Mouse (Mus musculus) midbrain, embryonic 12.5 days (tissue): ENCODE data around the gene Epor. TPM values are rescaled to one million over a fixed set of nuclear protein-coding genes. Genes with fewer than 3 reads are reported as not detected.

Experiments used
- ATAC-seq: fragments of 200-750 bp; cut with Nextera tagmentation; 2 replicates; pipeline ENCODE4 v1.8.0; 2017; ENCODE audit warnings: low read depth, moderate TSS enrichment, moderate library complexity; ENCODE audit not compliant: low FRiP score
- H3K27ac ChIP-seq: fragments of 300-500 bp; sonication (generic); replicated peaks from 2 replicates; pipeline ENCODE4 v1.5.1; 2016; ENCODE audit warnings: mild to moderate bottlenecking
- H3K27me3 ChIP-seq: fragments of 300-500 bp; sonication (generic); 2 replicates; pipeline ENCODE4 v1.6.1; 2016; ENCODE audit warnings: mild to moderate bottlenecking
- H3K36me3 ChIP-seq: fragments of 300-500 bp; sonication (generic); 2 replicates; pipeline ENCODE4 v1.6.1; 2016
- H3K4me1 ChIP-seq: fragments of 300-500 bp; sonication (generic); 2 replicates; pipeline ENCODE4 v1.6.1; 2016
- H3K4me2 ChIP-seq: fragments of 300-500 bp; sonication (generic); replicated peaks from 2 replicates; pipeline ENCODE4 v1.6.1; 2016; ENCODE audit warnings: mild to moderate bottlenecking, moderate library complexity
- H3K4me3 ChIP-seq: fragments of 300-500 bp; sonication (generic); 2 replicates; pipeline ENCODE4 v1.5.1; 2016; ENCODE audit warnings: mild to moderate bottlenecking
- H3K9ac ChIP-seq: fragments of 300-500 bp; sonication (generic); replicated peaks from 2 replicates; pipeline ENCODE4 v1.6.1; 2016; ENCODE audit warnings: mild to moderate bottlenecking, moderate library complexity
- H3K9me3 ChIP-seq: fragments of 300-500 bp; sonication (generic); 2 replicates; pipeline ENCODE4 v1.6.1; 2016; ENCODE audit warnings: mild to moderate bottlenecking
- WGBS: fragments of 180-500 bp; shearing (Covaris S2); methylation state at CpG from one replicate; pipeline ENCODE4 v1.1.7; 2016; 5-methylcytosine and 5-hydroxymethylcytosine counted together
- polyA plus RNA-seq: library from polyadenylated mRNA; unstranded; fragments of >200 nt; fragmentation: Nextera tagmentation; extraction: Ambion mirVana; gene quantifications from 2 replicates; pipeline ENCODE4 v1.2.1, GENCODE M21; 2016

Gene Epor
- polyA plus RNA-seq, 1 experiment from 2014 or later = 3.0 TPM

DNA sequence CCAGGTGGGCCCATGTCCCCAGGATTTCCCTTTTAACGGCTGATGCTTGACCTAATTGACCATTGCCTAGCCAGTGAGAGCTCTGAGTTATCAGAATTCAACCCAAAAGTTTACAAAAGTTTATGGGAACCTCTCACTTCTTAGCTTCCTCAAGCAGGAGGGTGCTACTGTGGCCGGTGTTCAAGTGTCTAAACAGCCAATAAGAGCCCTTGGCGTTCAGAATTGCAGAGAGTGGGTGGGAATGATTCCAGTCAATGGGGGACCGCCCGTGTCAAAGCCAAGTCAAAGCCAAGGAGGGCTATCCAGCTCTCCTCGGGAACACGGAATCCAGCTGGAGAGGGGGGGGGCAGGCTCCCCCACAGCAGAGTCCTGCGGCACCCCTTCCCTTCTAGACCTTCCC lies 15.2 kb downstream of the Epor start:
- H3K27me3 ChIP-seq = peaks cover 40% of the 10 kb centered on the region
- WGBS = 54% methylated on average over 8 of the region's 8 CpGs
- 0 out of 2 replicates have a peak, but pooled peaks cover 3% of the 10 kb centered on the region for H3K36me3 ChIP-seq
- no peak overlapping the region for H3K27ac ChIP-seq
- H3K4me1 ChIP-seq = peaks cover 10% of the 10 kb centered on the region
- no peak overlapping the region for H3K9ac ChIP-seq
- H3K9me3 ChIP-seq = no peaks in the 10 kb centered on the region
- H3K4me3 ChIP-seq = no peak overlapping the region
- ATAC-seq = no peak
- H3K4me2 ChIP-seq = no peak overlapping the region

DNA sequence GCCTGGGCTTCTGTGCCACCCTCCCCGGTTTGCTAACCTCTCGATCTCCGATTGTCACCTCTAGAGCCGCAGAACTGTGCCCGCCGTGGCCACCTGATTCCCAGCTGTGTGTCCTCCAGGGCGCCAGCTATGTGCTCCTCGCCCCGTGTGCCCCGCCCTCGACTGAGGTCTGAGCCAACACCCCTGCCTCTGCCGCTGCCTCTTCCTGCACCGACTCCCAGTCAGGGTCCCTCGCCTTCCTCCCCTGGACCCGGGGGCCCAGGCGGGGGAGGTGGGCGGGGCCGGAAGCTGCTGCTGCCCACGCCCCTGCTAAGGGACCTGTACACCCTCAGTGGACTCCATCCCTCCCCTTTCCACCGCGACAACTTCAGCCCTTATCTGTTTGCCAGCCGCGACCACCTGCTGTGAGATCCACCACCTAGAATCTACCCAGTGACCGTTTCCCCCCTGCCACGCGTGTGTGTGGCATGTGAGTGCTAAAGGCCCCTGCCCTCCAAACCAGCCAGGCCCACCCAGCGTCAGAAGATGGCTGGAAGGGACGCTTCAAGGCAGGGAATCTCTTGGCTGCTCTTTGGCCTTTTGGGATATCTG lies 15.7 kb downstream of the Epor start:
- no peak for ATAC-seq
- Histone ChIP-seq H3K27me3 (peaks cover 40% of the 10 kb centered on the region), H3K4me3 (no peak overlapping the region)

DNA sequence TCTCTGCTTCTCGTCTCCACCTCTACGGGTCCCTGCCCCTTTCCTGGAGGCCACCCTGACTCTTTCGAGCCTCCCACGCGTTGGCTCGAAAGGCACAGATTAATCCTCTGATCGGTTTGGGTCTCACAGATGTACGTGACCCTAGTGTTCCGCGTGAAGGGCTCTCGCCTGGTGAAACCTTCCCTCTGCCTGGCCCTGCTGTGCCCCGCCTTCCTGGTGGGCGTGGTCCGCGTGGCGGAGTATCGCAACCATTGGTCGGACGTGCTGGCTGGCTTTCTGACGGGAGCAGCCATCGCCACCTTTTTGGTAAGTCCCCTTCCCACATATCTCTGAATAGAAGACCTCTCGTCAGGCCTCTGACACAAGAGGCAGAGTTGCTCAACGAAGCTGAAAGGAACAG lies 19.0 kb downstream of the Epor start:
- Histone ChIP-seq H3K27ac (no peak overlapping the region), H3K36me3 (peaks cover 16% of the 10 kb centered on the region; the same call in 1 of the 2 replicates), H3K27me3 (peaks cover 34% of the 10 kb centered on the region), H3K4me2 (no peak overlapping the region), H3K9me3 (no peaks in the 10 kb centered on the region), H3K4me1 (peaks cover 8% of the 10 kb centered on the region; the same call in 1 of the 2 replicates), H3K4me3 (no peak overlapping the region), H3K9ac (no peak overlapping the region)
- ATAC-seq = no peak
- 23% methylated on average over 23 of the region's 23 CpGs for WGBS

More for the DNA sequence above, 15.7 kb downstream of the Epor start:
- Histone ChIP-seq H3K27ac (no peak overlapping the region), H3K4me2 (peak overlapping the region; percentile 26), H3K36me3 (0 out of 2 replicates have a peak, but pooled peaks cover 3% of the 10 kb centered on the region), H3K9me3 (no peaks in the 10 kb centered on the region), H3K9ac (no peak overlapping the region; the same call in 1 of the 2 replicates), H3K4me1 (peaks cover 8% of the 10 kb centered on the region; the same call in 1 of the 2 replicates)
- WGBS = 6% methylated on average over 24 of the region's 28 CpGs

DNA sequence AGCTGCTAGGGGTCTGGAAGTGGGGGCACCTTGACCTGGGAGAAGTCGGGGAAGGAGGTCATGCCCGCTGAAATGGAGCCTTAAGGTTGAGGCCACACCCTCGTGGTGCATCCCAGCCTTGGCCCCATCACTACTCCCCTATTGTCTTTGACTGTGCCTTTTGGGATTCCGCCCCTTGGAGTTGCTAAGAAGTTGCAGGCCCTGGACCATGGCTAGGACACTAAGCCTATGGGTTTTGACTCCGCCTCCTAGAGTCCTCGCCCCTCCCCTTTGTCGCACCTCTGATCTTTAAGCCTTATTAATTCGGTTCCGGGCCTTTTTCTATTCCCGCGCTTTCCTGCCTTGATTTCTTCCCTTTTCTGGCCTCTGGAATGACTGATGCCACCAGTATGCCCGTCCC lies 19.7 kb downstream of the Epor start:
- no peak overlapping the region for H3K4me3 ChIP-seq
- H3K4me2 ChIP-seq = no peak overlapping the region
- no peak overlapping the region for H3K27ac ChIP-seq
- no peak for ATAC-seq
- 56% methylated on average over 12 of the region's 12 CpGs for WGBS
- peaks cover 13% of the 10 kb centered on the region for H3K4me1 ChIP-seq
- peaks cover 21% of the 10 kb centered on the region; the same call in 1 of the 2 replicates for H3K36me3 ChIP-seq
- peaks cover 27% of the 10 kb centered on the region for H3K27me3 ChIP-seq
- no peaks in the 10 kb centered on the region for H3K9me3 ChIP-seq
- no peak overlapping the region for H3K9ac ChIP-seq

DNA sequence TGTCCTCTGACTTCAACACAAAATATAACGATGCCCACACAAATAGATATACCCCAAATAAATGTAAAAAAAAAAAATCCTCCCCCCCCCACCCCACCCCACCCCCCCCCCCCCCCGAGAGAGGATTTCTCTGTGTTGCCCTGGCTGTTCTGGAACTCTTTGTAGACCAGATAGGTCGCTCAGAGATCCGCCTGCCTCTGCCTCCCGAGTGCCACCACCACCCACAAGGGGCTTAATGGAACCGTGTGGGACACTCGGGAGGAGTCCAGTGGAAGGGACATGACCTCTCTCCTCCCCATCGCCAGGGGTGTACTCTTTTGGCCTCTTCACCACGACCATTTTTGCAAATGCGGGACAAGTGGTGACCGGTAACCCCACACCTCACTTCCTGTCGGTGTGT lies 20.3 kb downstream of the Epor start:
- Histone ChIP-seq H3K36me3 (peaks cover 21% of the 10 kb centered on the region; the same call in 1 of the 2 replicates), H3K4me1 (peaks cover 19% of the 10 kb centered on the region), H3K4me3 (no peak overlapping the region), H3K9ac (no peak overlapping the region), H3K27ac (no peak overlapping the region), H3K4me2 (no peak overlapping the region), H3K9me3 (no peaks in the 10 kb centered on the region), H3K27me3 (peaks cover 22% of the 10 kb centered on the region)
- ATAC-seq = no peak
- 81% methylated on average over 12 of the region's 12 CpGs for WGBS

DNA sequence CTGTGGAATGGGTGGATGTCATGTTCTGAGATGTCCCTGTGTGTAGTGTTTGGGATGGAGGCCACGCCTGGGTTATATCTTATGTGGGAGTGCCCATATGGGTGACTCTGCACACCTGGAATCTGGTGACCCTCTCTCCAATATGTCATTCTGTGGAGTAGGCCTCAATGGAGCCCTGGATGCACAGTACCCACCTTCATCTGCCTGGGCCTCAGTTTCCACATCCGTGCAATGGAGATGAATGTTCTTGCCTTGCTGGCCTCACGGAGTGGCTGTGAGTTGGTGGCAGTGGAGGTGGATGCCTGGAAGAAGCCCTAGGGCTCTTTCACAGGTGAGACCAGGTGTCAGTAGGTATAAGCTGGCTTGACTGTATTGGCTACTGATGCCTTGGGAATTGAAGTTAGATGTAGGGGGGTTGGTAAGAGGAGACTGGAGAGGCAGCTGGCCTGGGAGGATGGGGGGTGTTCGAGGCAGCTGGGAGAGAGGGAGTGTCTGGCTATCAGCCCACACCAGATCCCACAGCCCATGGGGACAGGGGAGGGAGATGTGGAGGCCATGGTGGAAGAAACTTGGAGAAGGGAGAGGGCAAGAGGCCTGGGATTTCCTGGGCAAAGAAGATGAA lies 25.0 kb downstream of the Epor start:
- Histone ChIP-seq H3K4me2 (peak overlapping the region; percentile 74), H3K9me3 (no peaks in the 10 kb centered on the region), H3K36me3 (peaks cover 18% of the 10 kb centered on the region; the same call in 1 of the 2 replicates), H3K27ac (no peak overlapping the region), H3K4me1 (peaks cover 20% of the 10 kb centered on the region), H3K27me3 (peaks cover 8% of the 10 kb centered on the region; the same call in 1 of the 2 replicates), H3K4me3 (peak overlapping the region; percentile 67), H3K9ac (0 out of 2 replicates have a peak overlapping the region, but pooled peaks have one; percentile 37)
- 87% methylated on average over 4 of the region's 4 CpGs for WGBS
- no peak for ATAC-seq

DNA sequence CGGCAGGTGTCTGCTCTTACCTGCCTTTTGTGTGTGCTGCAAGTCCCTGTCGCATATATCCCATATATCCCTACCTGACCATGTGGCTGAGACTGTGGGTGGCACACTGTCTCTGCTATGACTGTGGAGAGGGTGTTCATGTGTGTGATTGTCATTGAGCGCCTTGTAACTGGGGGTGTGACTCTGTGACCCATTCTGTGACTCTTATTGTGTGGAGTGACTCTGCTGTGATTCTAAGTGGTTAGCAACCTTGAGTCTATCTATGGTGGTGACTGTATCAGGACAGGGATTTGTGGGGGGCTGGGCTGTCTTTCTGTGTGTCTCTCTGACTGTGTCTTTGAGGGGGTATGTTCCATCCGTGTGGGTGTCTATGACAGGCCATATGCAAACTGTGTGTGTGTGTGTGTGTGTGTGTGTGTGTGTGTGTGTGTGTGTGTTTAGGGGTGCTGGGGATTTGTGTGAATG lies 25.6 kb downstream of the Epor start:
- Histone ChIP-seq H3K36me3 (peaks cover 18% of the 10 kb centered on the region; the same call in 1 of the 2 replicates), H3K27me3 (0 out of 2 replicates have a peak, but pooled peaks cover 6% of the 10 kb centered on the region), H3K4me2 (peak overlapping the region; percentile 74), H3K9me3 (no peaks in the 10 kb centered on the region), H3K4me3 (peak overlapping the region; percentile 67), H3K27ac (no peak overlapping the region), H3K9ac (peak overlapping the region; percentile 78), H3K4me1 (peaks cover 20% of the 10 kb centered on the region)
- peak; percentile 1; the same call in 1 of the 2 replicates for ATAC-seq
- WGBS = 77% methylated on average over 4 of the region's 4 CpGs

DNA sequence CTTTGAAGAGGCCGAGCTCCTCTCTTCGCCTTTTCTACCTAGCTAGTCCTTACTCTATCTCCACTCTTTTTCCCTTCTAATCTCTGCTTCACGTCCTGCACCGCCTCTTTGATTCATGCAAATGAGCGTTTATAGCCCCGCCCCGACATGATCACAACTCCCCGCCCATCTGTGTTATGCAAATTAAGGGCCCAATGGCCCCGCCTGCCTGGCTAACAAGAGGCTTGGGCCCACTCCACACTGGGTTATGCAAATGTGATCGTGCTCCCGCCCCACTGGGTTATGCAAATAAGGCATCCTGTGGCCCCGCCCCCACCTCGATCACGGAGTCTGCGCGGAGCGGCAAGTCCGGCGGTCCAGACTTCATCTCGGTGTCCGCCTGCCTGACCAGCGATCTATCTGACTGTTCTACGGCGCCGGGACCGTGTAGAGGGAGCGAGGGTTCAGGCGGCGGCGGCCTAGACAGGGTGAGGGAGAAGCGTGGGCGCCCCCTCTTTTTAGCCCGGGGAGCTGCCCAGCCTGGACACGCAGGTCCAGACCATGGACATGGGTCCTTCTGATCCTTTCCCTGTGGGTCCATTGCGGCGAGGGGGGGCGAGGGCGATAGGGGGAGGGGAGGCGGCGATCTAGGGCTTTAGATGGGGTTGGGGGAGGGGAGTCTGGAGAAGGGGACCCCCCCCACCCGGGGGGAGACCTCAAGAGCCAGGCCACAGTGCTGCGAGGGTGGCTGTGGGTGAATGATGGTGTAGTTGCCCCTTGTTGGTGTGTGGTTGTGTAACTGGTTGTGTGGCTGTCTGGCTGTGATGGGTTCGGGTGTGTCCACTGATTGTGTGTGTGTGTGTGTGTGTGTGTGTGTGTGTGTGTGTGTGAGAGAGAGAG lies 26.4 kb downstream of the Epor start, which contains the start of gene Plppr2:
Gene Plppr2, plus strand, starts transcription at position 342 of the 879 bp plus-strand sequence.
- 3% methylated on average over 40 of the region's 43 CpGs for WGBS
- H3K27ac ChIP-seq = peak within 1 kb of the TSS; percentile 83
- no peaks in the 10 kb centered on the region for H3K9me3 ChIP-seq
- peak; percentile 94 for ATAC-seq
- H3K4me2 ChIP-seq = peak within 1 kb of the TSS; percentile 74
- H3K27me3 ChIP-seq = 0 out of 2 replicates have a peak, but pooled peaks cover 6% of the 10 kb centered on the region
- peak within 1 kb of the TSS; percentile 67 for H3K4me3 ChIP-seq
- peak within 1 kb of the TSS; percentile 78 for H3K9ac ChIP-seq
- peaks cover 18% of the 10 kb centered on the region; the same call in 1 of the 2 replicates for H3K36me3 ChIP-seq
- peaks cover 20% of the 10 kb centered on the region for H3K4me1 ChIP-seq

DNA sequence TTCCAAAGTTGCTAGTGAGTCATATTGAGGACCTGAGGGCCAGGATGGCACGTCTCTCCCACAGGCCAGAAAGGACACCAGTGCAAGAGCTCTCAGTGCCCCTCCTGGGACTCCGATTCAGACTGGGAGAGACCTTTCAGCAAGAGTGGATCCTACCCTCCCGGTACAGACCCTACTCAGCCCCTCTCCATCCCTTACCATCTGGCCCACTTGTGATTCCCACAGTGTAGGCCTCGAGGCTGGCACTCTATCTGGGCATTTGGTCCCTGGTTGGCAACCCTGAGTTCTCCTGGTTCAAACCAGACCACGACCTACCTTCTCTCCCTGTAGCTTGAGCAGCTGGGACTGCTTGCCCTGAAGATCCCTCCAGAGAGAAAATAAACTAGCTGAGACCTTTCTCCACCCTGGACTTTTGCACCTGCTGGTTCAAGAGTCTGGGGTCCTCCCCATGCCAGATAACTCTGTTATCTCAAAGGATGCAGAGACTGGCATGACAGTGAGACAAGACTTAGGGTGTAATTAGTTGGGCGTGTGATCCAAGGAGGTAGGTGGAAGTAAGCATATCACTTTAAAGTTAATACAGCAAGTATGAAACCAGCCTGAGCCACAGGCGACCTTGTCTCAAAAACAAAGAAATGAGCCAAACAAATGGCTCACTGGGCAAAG lies 27.7 kb downstream of the Epor start:
- ATAC-seq = no peak
- no peak overlapping the region for H3K9ac ChIP-seq
- WGBS = 86% methylated on average over 7 of the region's 7 CpGs
- no peak overlapping the region for H3K4me3 ChIP-seq
- peaks cover 6% of the 10 kb centered on the region; the same call in 1 of the 2 replicates for H3K27me3 ChIP-seq
- H3K36me3 ChIP-seq = 0 out of 2 replicates have a peak, but pooled peaks cover 10% of the 10 kb centered on the region
- no peaks in the 10 kb centered on the region for H3K9me3 ChIP-seq
- H3K27ac ChIP-seq = no peak overlapping the region
- peaks cover 20% of the 10 kb centered on the region for H3K4me1 ChIP-seq
- H3K4me2 ChIP-seq = peak overlapping the region; percentile 74; the same call in 1 of the 2 replicates

DNA sequence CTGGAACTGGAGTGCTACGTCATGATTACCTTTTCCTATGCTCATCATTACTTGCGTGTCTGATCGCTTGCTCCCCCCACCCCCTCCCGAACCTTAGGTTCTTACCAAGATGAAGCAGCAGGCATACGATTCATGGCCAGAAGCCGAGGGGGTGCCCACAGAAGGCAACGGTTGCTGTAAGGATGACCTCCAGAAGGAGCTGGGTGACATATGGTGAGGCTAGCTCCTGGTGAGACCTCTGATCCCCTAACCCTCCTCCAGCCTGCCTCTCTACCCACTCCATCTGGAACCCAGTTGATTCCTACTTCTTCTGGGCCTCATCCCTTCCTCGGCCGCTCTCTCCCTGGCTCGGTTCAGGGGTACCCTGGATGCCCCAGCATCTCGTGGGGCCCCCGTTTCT lies 29.3 kb downstream of the Epor start:
- Histone ChIP-seq H3K4me1 (peaks cover 18% of the 10 kb centered on the region), H3K4me2 (no peak overlapping the region), H3K27me3 (peaks cover 6% of the 10 kb centered on the region; the same call in 1 of the 2 replicates), H3K27ac (no peak overlapping the region), H3K4me3 (no peak overlapping the region), H3K36me3 (0 out of 2 replicates have a peak, but pooled peaks cover 3% of the 10 kb centered on the region), H3K9me3 (no peaks in the 10 kb centered on the region), H3K9ac (no peak overlapping the region)
- no peak for ATAC-seq
- 86% methylated on average over 12 of the region's 12 CpGs for WGBS
